Mouse (Mus musculus) cerebellum, postnatal 10 days (tissue): ENCODE measurements at regions not wholly inside any gene's neighbourhood (a gene's known extent, or its start where the extent isn't known, plus 50 kb on each side); places are given as distances from the start of the nearest gene placed in this dataset.
"Not testable (repeated sequence)": the region's sequence is repeated elsewhere in the genome, so short reads cannot be mapped to it uniquely, and the experiment has no call there.

Experiments used
- DNase-seq, 2 experiments: peaks; one replicate each; pipeline ENCODE4 v3.0.0; 2021; ENCODE audit warnings: mixed read lengths in 2 of 2

- peak; percentile 64 to 77 for DNase-seq
These were observed 150.0 kb downstream of the Kcnrg start for GRCm38 (mm10) chr14:61757086-61757822.

- DNase-seq = no peak
These were observed 150.5 kb downstream of the Kcnrg start for GRCm38 (mm10) chr14:61757823-61758175.

GRCm38 (mm10) chr14:61758586-61758985 is 151.3 kb downstream of the Kcnrg start:
- DNase-seq = no peak

- DNase-seq = not testable (repeated sequence)
These were observed 152.9 kb downstream of the Kcnrg start for GRCm38 (mm10) chr14:61760176-61760575.

- DNase-seq = no peak
These were observed 154.8 kb downstream of the Kcnrg start for GRCm38 (mm10) chr14:61762076-61762475.

- no peak for DNase-seq
These were observed 162.6 kb downstream of the Kcnrg start for GRCm38 (mm10) chr14:61769881-61770280.

GRCm38 (mm10) chr14:61774171-61774570 is 166.9 kb downstream of the Kcnrg start:
- DNase-seq = no peak

GRCm38 (mm10) chr14:61778618-61779017 is 171.4 kb downstream of the Kcnrg start:
- DNase-seq = no peak

- DNase-seq = no peak
These were observed 175.9 kb downstream of the Kcnrg start for GRCm38 (mm10) chr14:61783206-61783605.

- no peak for DNase-seq
These were observed 177.4 kb downstream of the Kcnrg start for GRCm38 (mm10) chr14:61784609-61785008.

- no peak for DNase-seq
These were observed 178.8 kb downstream of the Kcnrg start for GRCm38 (mm10) chr14:61786031-61786430.

- no peak for DNase-seq
These were observed 180.5 kb downstream of the Kcnrg start for GRCm38 (mm10) chr14:61787746-61788145.

GRCm38 (mm10) chr14:61788998-61789790 is 181.9 kb downstream of the Kcnrg start:
- DNase-seq = peak; percentile 72 to 80

GRCm38 (mm10) chr14:61795976-61796645 is 188.9 kb downstream of the Kcnrg start:
- no peak for DNase-seq

GRCm38 (mm10) chr14:61796671-61797070 is 189.4 kb downstream of the Kcnrg start:
- DNase-seq = no peak

- peak; percentile 25 to 32 for DNase-seq
These were observed 196.2 kb downstream of the Kcnrg start for GRCm38 (mm10) chr14:61803421-61803925.

- no peak for DNase-seq
These were observed 198.2 kb downstream of the Kcnrg start for GRCm38 (mm10) chr14:61805433-61805832.

- no peak for DNase-seq
These were observed 200.9 kb downstream of the Kcnrg start for GRCm38 (mm10) chr14:61808193-61808592.

GRCm38 (mm10) chr14:61809716-61810437 is 202.6 kb downstream of the Kcnrg start:
- DNase-seq = peak; percentile 13 to 19

- no peak for DNase-seq
These were observed 203.6 kb downstream of the Kcnrg start for GRCm38 (mm10) chr14:61810836-61811235.

- DNase-seq = no peak
These were observed 210.5 kb downstream of the Kcnrg start for GRCm38 (mm10) chr14:61817711-61818110.

GRCm38 (mm10) chr14:61818365-61818764 is 211.1 kb downstream of the Kcnrg start:
- DNase-seq = no peak

- DNase-seq = no peak
These were observed 212.0 kb downstream of the Kcnrg start for GRCm38 (mm10) chr14:61819251-61819650.
